Mouse (Mus musculus): Measurements from ENCODE around the gene Nlgn1. TPM values are rescaled to one million over a fixed set of nuclear protein-coding genes. Genes with fewer than 3 reads are reported as not detected.

Nlgn1 gene
- polyA plus RNA-seq, 1 experiment from 2014 or later = 2.8 TPM

DNA sequence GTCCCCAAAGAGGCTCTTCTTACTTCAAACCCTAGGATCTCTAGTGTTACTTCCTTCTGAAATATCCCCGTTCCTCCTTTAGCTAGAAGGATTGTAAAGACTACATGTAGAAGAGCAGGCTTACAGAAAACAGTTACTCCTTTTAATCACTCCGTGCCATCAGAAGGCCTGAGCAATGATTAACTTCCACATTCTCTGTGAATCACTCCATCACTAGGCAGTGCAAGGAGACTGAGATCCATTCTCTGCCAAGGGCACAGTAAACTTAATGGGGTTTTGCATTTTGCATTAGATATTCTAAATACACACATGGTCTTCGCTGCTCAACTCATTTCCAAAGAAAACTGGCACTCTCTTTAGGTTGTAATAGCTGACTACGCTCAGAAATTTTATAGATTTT lies 2.2 kb downstream of the Nlgn1 start:
- Histone ChIP-seq H3K4me1 (ENCODE audit: control insufficient read depth, insufficient read depth, low read length) (peaks cover 8% of the 10 kb centered on the region), H3K4me3 (ENCODE audit: low read depth, low read length) (no peak overlapping the region)

DNA sequence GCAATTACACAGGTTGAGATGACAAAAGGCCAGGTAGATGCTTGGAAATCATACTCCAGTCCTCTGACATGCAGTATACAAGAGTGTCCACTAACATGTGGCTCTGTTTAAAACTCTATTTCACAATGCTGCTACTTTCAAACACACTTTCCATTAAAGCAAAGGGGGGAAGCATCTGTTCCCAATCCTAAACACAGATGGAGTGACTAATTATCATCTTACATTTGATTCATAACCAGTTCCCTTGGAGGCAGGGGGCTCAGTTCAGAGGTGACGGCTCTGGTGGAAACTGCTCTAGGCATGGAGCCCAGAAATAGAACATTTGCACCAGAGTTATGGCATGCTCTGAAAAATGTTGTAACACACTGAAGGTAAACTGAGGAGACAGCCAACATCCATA lies 7.8 kb downstream of the Nlgn1 start:
- Histone ChIP-seq H3K9ac (replicated peaks; ENCODE audit: low read depth, low read length) (no peak overlapping the region), H3K9me3 (ENCODE audit: control insufficient read depth, low read depth, low read length) (no peaks in the 10 kb centered on the region), H3K4me3 (ENCODE audit: low read depth, low read length) (no peak overlapping the region), H3K27ac (ENCODE audit: low read length) (no peak overlapping the region), H3K4me2 (replicated peaks; ENCODE audit: low read depth, low read length) (no peak overlapping the region), H3K4me1 (ENCODE audit: control insufficient read depth, insufficient read depth, low read length) (no peaks in the 10 kb centered on the region), H3K27me3 (ENCODE audit: control insufficient read depth, insufficient read depth, low read length) (no peaks in the 10 kb centered on the region), H3K36me3 (ENCODE audit: control insufficient read depth, insufficient read depth, low read length) (no peaks in the 10 kb centered on the region)
- peak; percentile 42; the same call in 1 of the 2 replicates for ATAC-seq (ENCODE audit: insufficient number of reproducible peaks, insufficient read depth, low FRiP score, low read depth)
- 55% methylated on average over 1 of the region's 1 CpGs for WGBS

More for the DNA sequence above, 2.2 kb downstream of the Nlgn1 start:
- Histone ChIP-seq H3K36me3 (ENCODE audit: control insufficient read depth, insufficient read depth, low read length) (no peaks in the 10 kb centered on the region), H3K27me3 (ENCODE audit: control insufficient read depth, insufficient read depth, low read length) (peaks cover 20% of the 10 kb centered on the region), H3K27ac (ENCODE audit: low read length) (no peak overlapping the region), H3K4me2 (replicated peaks; ENCODE audit: low read depth, low read length) (no peak overlapping the region), H3K9me3 (ENCODE audit: control insufficient read depth, low read depth, low read length) (no peaks in the 10 kb centered on the region), H3K9ac (replicated peaks; ENCODE audit: low read depth, low read length) (no peak overlapping the region)
- 69% methylated on average over 4 of the region's 4 CpGs for WGBS
- no peak for ATAC-seq (ENCODE audit: insufficient number of reproducible peaks, insufficient read depth, low FRiP score, low read depth)

- no peaks in the 10 kb centered on the region for H3K36me3 ChIP-seq (ENCODE audit: control insufficient read depth, insufficient read depth, low read length)
- H3K4me1 ChIP-seq (ENCODE audit: control insufficient read depth, insufficient read depth, low read length) = no peaks in the 10 kb centered on the region
- no peak overlapping the region for H3K4me2 ChIP-seq (replicated peaks; ENCODE audit: low read depth, low read length)
- H3K9me3 ChIP-seq (ENCODE audit: control insufficient read depth, low read depth, low read length) = no peaks in the 10 kb centered on the region
- H3K27me3 ChIP-seq (ENCODE audit: control insufficient read depth, insufficient read depth, low read length) = no peaks in the 10 kb centered on the region
- H3K4me3 ChIP-seq (ENCODE audit: low read depth, low read length) = no peak overlapping the region
- WGBS = 88% methylated on average over 2 of the region's 2 CpGs
- ATAC-seq (ENCODE audit: insufficient number of reproducible peaks, insufficient read depth, low FRiP score, low read depth) = no peak
- no peak overlapping the region for H3K27ac ChIP-seq (ENCODE audit: low read length)
- H3K9ac ChIP-seq (replicated peaks; ENCODE audit: low read depth, low read length) = no peak overlapping the region
These were observed 14.9 kb downstream of the Nlgn1 start for GRCm38 (mm10) chr3:26317397-26317796.

GRCm38 (mm10) chr3:26297869-26298268 lies 34.4 kb downstream of the Nlgn1 start:
- Histone ChIP-seq H3K36me3 (ENCODE audit: control insufficient read depth, insufficient read depth, low read length) (no peaks in the 10 kb centered on the region), H3K4me3 (ENCODE audit: low read depth, low read length) (no peak overlapping the region), H3K9ac (replicated peaks; ENCODE audit: low read depth, low read length) (no peak overlapping the region), H3K4me2 (replicated peaks; ENCODE audit: low read depth, low read length) (no peak overlapping the region), H3K4me1 (ENCODE audit: control insufficient read depth, insufficient read depth, low read length) (no peaks in the 10 kb centered on the region), H3K9me3 (ENCODE audit: control insufficient read depth, low read depth, low read length) (no peaks in the 10 kb centered on the region), H3K27ac (ENCODE audit: low read length) (no peak overlapping the region), H3K27me3 (ENCODE audit: control insufficient read depth, insufficient read depth, low read length) (no peaks in the 10 kb centered on the region)
- ATAC-seq (ENCODE audit: insufficient number of reproducible peaks, insufficient read depth, low FRiP score, low read depth) = no peak
- WGBS = 68% methylated on average over 5 of the region's 5 CpGs

DNA sequence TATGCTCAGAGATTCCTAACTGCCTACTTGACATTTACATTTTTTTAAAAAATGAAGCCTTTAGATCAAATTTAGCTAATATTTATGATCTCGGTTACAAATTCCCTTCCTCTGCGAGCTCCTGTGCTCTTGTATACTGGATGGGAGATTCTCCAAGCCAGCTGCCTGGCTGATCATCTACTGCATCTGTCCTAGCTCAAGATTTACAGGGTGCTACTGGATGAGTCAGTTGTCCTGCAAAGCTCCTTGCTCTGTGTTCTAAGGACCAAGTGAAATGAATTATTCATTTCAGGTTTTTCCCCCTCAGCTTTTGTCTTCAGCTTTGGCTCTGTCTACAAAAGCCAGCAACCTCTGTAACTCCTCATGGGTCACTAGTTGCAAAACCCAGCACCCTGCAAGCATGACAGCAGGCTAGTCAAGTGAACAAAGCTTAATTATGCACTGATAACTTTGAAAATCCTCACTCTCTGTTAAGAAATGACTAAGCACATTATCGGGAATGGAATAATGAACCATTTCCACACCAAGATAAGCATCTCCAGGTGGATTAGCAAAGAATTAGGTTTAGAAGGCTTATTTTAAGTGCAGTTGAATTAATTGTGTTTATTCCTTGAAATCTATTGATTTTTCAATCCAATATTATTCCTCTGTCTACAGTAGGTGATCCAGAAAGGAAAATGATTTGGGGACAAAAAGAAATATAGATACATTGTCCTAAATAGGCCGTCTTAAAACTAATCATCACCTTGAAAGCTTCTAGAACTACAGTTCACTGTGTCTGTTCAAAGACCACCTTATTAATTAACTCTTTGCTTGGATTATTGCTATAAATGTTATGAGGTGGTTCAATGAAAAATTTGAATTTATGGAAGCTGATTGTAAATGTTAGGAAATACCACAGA lies 61.1 kb downstream of the Nlgn1 start:
- no peak for ATAC-seq (ENCODE audit: insufficient number of reproducible peaks, insufficient read depth, low FRiP score, low read depth)
- no peaks in the 10 kb centered on the region for H3K9me3 ChIP-seq (ENCODE audit: control insufficient read depth, low read depth, low read length)
- 63% methylated on average over 4 of the region's 4 CpGs for WGBS
- no peak overlapping the region for H3K4me3 ChIP-seq (ENCODE audit: low read depth, low read length)
- H3K4me2 ChIP-seq (replicated peaks; ENCODE audit: low read depth, low read length) = no peak overlapping the region
- no peak overlapping the region for H3K27ac ChIP-seq (ENCODE audit: low read length)
- H3K4me1 ChIP-seq (ENCODE audit: control insufficient read depth, insufficient read depth, low read length) = no peaks in the 10 kb centered on the region
- no peaks in the 10 kb centered on the region for H3K27me3 ChIP-seq (ENCODE audit: control insufficient read depth, insufficient read depth, low read length)
- no peaks in the 10 kb centered on the region for H3K36me3 ChIP-seq (ENCODE audit: control insufficient read depth, insufficient read depth, low read length)
- H3K9ac ChIP-seq (replicated peaks; ENCODE audit: low read depth, low read length) = no peak overlapping the region

DNA sequence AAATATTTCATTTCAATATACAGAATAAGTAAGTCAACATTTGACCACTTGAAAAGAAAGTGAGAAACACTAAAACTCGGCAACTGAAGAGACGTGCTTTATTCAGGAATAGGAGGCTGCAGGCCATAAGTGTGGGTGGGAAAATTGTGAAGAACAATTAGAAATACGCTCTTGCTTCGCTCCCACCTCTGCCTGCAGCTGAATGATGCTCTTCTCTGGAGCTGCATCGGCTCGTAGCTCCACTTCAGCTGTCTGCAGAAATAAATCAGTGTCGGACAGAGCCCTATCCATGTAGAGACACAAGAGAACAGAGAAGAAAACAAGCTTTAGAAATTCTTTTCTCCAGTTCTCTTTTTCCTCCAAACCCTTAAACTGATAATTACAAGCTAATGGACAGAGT lies 85.7 kb downstream of the Nlgn1 start:
- H3K27ac ChIP-seq (ENCODE audit: low read length) = no peak overlapping the region
- no peaks in the 10 kb centered on the region for H3K27me3 ChIP-seq (ENCODE audit: control insufficient read depth, insufficient read depth, low read length)
- H3K9me3 ChIP-seq (ENCODE audit: control insufficient read depth, low read depth, low read length) = no peaks in the 10 kb centered on the region
- WGBS = 80% methylated on average over 7 of the region's 7 CpGs
- no peak overlapping the region for H3K9ac ChIP-seq (replicated peaks; ENCODE audit: low read depth, low read length)
- H3K4me3 ChIP-seq (ENCODE audit: low read depth, low read length) = no peak overlapping the region
- ATAC-seq (ENCODE audit: insufficient number of reproducible peaks, insufficient read depth, low FRiP score, low read depth) = no peak
- no peak overlapping the region for H3K4me2 ChIP-seq (replicated peaks; ENCODE audit: low read depth, low read length)
- H3K4me1 ChIP-seq (ENCODE audit: control insufficient read depth, insufficient read depth, low read length) = no peaks in the 10 kb centered on the region
- H3K36me3 ChIP-seq (ENCODE audit: control insufficient read depth, insufficient read depth, low read length) = no peaks in the 10 kb centered on the region

GRCm38 (mm10) chr3:26243274-26243673 lies 89.0 kb downstream of the Nlgn1 start:
- ATAC-seq (ENCODE audit: insufficient number of reproducible peaks, insufficient read depth, low FRiP score, low read depth) = no peak
- H3K36me3 ChIP-seq (ENCODE audit: control insufficient read depth, insufficient read depth, low read length) = no peaks in the 10 kb centered on the region
- H3K9me3 ChIP-seq (ENCODE audit: control insufficient read depth, low read depth, low read length) = no peaks in the 10 kb centered on the region
- 78% methylated on average over 2 of the region's 2 CpGs for WGBS
- H3K4me3 ChIP-seq (ENCODE audit: low read depth, low read length) = no peak overlapping the region
- H3K9ac ChIP-seq (replicated peaks; ENCODE audit: low read depth, low read length) = no peak overlapping the region
- no peak overlapping the region for H3K27ac ChIP-seq (ENCODE audit: low read length)
- H3K4me1 ChIP-seq (ENCODE audit: control insufficient read depth, insufficient read depth, low read length) = no peaks in the 10 kb centered on the region
- H3K27me3 ChIP-seq (ENCODE audit: control insufficient read depth, insufficient read depth, low read length) = no peaks in the 10 kb centered on the region
- no peak overlapping the region for H3K4me2 ChIP-seq (replicated peaks; ENCODE audit: low read depth, low read length)

GRCm38 (mm10) chr3:26230006-26230405 lies 102.3 kb downstream of the Nlgn1 start:
- H3K4me2 ChIP-seq (replicated peaks; ENCODE audit: low read depth, low read length) = no peak overlapping the region
- no peaks in the 10 kb centered on the region for H3K9me3 ChIP-seq (ENCODE audit: control insufficient read depth, low read depth, low read length)
- H3K4me1 ChIP-seq (ENCODE audit: control insufficient read depth, insufficient read depth, low read length) = no peaks in the 10 kb centered on the region
- no peaks in the 10 kb centered on the region for H3K36me3 ChIP-seq (ENCODE audit: control insufficient read depth, insufficient read depth, low read length)
- H3K4me3 ChIP-seq (ENCODE audit: low read depth, low read length) = no peak overlapping the region
- H3K27ac ChIP-seq (ENCODE audit: low read length) = no peak overlapping the region
- 73% methylated on average over 2 of the region's 2 CpGs for WGBS
- H3K9ac ChIP-seq (replicated peaks; ENCODE audit: low read depth, low read length) = no peak overlapping the region
- no peaks in the 10 kb centered on the region for H3K27me3 ChIP-seq (ENCODE audit: control insufficient read depth, insufficient read depth, low read length)
- no peak for ATAC-seq (ENCODE audit: insufficient number of reproducible peaks, insufficient read depth, low FRiP score, low read depth)

- H3K4me3 ChIP-seq (ENCODE audit: low read depth, low read length) = no peak overlapping the region
- no peak overlapping the region for H3K4me2 ChIP-seq (replicated peaks; ENCODE audit: low read depth, low read length)
- H3K4me1 ChIP-seq (ENCODE audit: control insufficient read depth, insufficient read depth, low read length) = no peaks in the 10 kb centered on the region
- ATAC-seq (ENCODE audit: insufficient number of reproducible peaks, insufficient read depth, low FRiP score, low read depth) = no peak; the same call in 1 of the 2 replicates
- no peak overlapping the region for H3K9ac ChIP-seq (replicated peaks; ENCODE audit: low read depth, low read length)
- H3K36me3 ChIP-seq (ENCODE audit: control insufficient read depth, insufficient read depth, low read length) = no peaks in the 10 kb centered on the region
- H3K27me3 ChIP-seq (ENCODE audit: control insufficient read depth, insufficient read depth, low read length) = no peaks in the 10 kb centered on the region
- no peak overlapping the region for H3K27ac ChIP-seq (ENCODE audit: low read length)
- 26% methylated on average over 6 of the region's 6 CpGs for WGBS
- no peaks in the 10 kb centered on the region for H3K9me3 ChIP-seq (ENCODE audit: control insufficient read depth, low read depth, low read length)
These were observed 103.4 kb downstream of the Nlgn1 start for GRCm38 (mm10) chr3:26228827-26229226.

Data from stomach, embryonic 14.5 days (tissue).